Mouse (Mus musculus): Measurements from ENCODE around the gene Nid1.

DNA sequence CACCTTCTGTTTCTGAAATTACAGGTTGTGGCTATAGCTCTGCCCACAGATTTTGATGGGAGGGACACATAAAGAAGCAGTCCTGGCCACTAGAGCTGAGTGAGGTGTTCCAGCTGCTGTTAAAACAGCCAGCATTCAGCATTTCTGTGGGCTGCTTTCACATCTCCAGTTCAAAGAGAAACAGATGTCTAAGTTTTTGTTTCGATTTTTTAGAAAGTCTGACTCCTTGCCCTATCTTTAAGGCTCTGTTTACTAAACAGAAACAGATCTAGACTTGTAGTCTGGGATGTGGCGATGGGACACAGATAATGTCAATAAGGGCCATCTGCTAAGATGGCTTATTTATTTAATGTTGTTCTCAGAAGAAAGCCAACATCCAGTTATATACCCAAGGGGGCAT lies 54.8 kb downstream of the Nid1 start:
- TF ChIP-seq CTCF (IDR thresholded peaks at IDR 0.05; ENCODE audit: low read depth, low read length) (no peak), EP300 (IDR thresholded peaks at IDR 0.05; ENCODE audit: insufficient read depth, low read depth, low read length) (no peak), POLR2A (IDR thresholded peaks at IDR 0.05; ENCODE audit: insufficient read depth, low read length) (no peak)

Measured in ES-Bruce4 (cell line).